Comparison of ENCODE assay signal across 20 mouse cellular contexts in the genomic region with DNA sequence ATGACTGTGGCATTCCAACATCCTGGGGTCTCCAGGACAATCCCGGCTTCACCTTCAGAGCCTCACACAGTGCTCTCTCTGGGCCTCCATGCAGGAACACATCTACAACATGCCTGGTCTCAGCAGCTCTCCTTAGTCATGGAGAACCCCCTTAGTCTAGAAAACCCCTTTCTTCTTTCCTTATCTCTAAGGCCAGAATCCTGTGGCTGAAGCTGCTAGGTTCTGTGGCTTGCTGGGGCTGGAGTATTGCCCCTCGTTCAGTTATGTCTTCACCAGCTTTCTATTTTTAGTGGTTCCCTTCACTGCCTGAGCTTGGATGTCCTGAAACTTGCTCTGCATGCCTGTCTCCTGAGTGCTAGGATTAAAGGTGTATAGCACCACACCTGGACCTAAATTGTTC. TPM values are rescaled to one million over a fixed set of nuclear protein-coding genes. Genes with fewer than 3 reads are reported as not detected.
DNase-seq lines count a peak whose midpoint lies in the region; ATAC-seq lines count a peak whose summit lies in the region.
"Had no signal": no experiment of that assay in that cellular context is flagged by ENCODE, and none has a peak within 500 bp of the region (broad histone marks: within the 10 kb centered on the region; RNA-seq: fewer than 3 reads in every experiment).

No protein-coding gene starts in this region.

- DNase-seq in heart, adult 18-20 months = no peak
- peak; percentile 18 for DNase-seq in c-Kit-positive CD71-negative TER-119-negative erythroid progenitor cells, embryonic 14.5 days (ENCODE audit: low read depth)
- no peak for DNase-seq in left cerebral cortex, postnatal 25 days (ENCODE audit: low spot score in 2 of 2)
- DNase-seq: B cell, adult 2 months; cerebellum, adult 8-10 months; forebrain, postnatal 0 days; heart, postnatal 4 days; lung, embryonic 14.5 days; lung, postnatal 36 days; spleen, adult 18-20 months; thymus, adult 18-20 months; thymus, postnatal 4 days had no signal

- no peak overlapping the region for H3K4me2 ChIP-seq in heart, embryonic 13.5 days
- peak overlapping the region; percentile 23 for H3K4me2 ChIP-seq in liver, embryonic 12.5 days
- no peak overlapping the region for H3K4me2 ChIP-seq in forebrain, embryonic 13.5 days
- H3K4me2 ChIP-seq: limb, embryonic 12.5 days; lung, embryonic 14.5 days; midbrain, embryonic 13.5 days had no signal

- WGBS in heart, embryonic 13.5 days = 55% methylated on average over 2 of the region's 2 CpGs
- 33% methylated on average over 2 of the region's 2 CpGs for WGBS in liver, embryonic 12.5 days (ENCODE audit: insufficient replicate concordance)
- 99% methylated on average over 2 of the region's 2 CpGs for WGBS in forebrain, embryonic 13.5 days

- no peak overlapping the region for H3K4me3 ChIP-seq in heart, embryonic 13.5 days
- no peak overlapping the region for H3K4me3 ChIP-seq in liver, embryonic 12.5 days
- H3K4me3 ChIP-seq in forebrain, embryonic 13.5 days = no peak overlapping the region
- H3K4me3 ChIP-seq: limb, embryonic 12.5 days; midbrain, embryonic 13.5 days had no signal

- H3K9ac ChIP-seq in heart, embryonic 13.5 days = no peak overlapping the region
- no peak overlapping the region for H3K9ac ChIP-seq in liver, embryonic 12.5 days
- H3K9ac ChIP-seq in forebrain, embryonic 13.5 days = no peak overlapping the region
- H3K9ac ChIP-seq: forebrain, postnatal 0 days; limb, embryonic 12.5 days; lung, embryonic 14.5 days; midbrain, embryonic 13.5 days had no signal

- no peaks in the 10 kb centered on the region for H3K27me3 ChIP-seq in heart, embryonic 13.5 days (replicated peaks)
- H3K27me3 ChIP-seq in liver, embryonic 12.5 days (replicated peaks) = no peaks in the 10 kb centered on the region
- no peaks in the 10 kb centered on the region for H3K27me3 ChIP-seq in forebrain, embryonic 13.5 days
- H3K27me3 ChIP-seq: limb, embryonic 12.5 days; midbrain, embryonic 13.5 days had no signal

- intact Hi-C loops in left cerebral cortex, postnatal 25 days (cut with DNase I) = no loop called here

- H3K36me3 ChIP-seq in heart, embryonic 13.5 days = peaks cover 3% of the 10 kb centered on the region; the same call in 1 of the 2 replicates
- no peaks in the 10 kb centered on the region for H3K36me3 ChIP-seq in liver, embryonic 12.5 days
- no peaks in the 10 kb centered on the region for H3K36me3 ChIP-seq in forebrain, embryonic 13.5 days (ENCODE audit: poor library complexity, severe bottlenecking)
- H3K36me3 ChIP-seq: midbrain, embryonic 13.5 days had no signal

- H3K4me1 ChIP-seq in heart, embryonic 13.5 days = peaks cover 11% of the 10 kb centered on the region
- H3K4me1 ChIP-seq in liver, embryonic 12.5 days = peaks cover 21% of the 10 kb centered on the region
- no peaks in the 10 kb centered on the region for H3K4me1 ChIP-seq in forebrain, embryonic 13.5 days
- H3K4me1 ChIP-seq: limb, embryonic 12.5 days; midbrain, embryonic 13.5 days had no signal

- H3K27ac ChIP-seq in heart, embryonic 13.5 days (replicated peaks) = peak overlapping the region; percentile 38; the same call in 1 of the 2 replicates
- H3K27ac ChIP-seq in liver, embryonic 12.5 days = peak overlapping the region; percentile 38
- no peak overlapping the region for H3K27ac ChIP-seq in forebrain, embryonic 13.5 days
- H3K27ac ChIP-seq: limb, embryonic 12.5 days; midbrain, embryonic 13.5 days had no signal

- H3K9me3 ChIP-seq in heart, embryonic 13.5 days = no peaks in the 10 kb centered on the region
- no peaks in the 10 kb centered on the region for H3K9me3 ChIP-seq in liver, embryonic 12.5 days (replicated peaks)
- 0 out of 2 replicates have a peak, but pooled peaks cover 3% of the 10 kb centered on the region for H3K9me3 ChIP-seq in forebrain, embryonic 13.5 days (replicated peaks)
- H3K9me3 ChIP-seq: limb, embryonic 12.5 days had no signal

- no peak for ATAC-seq in heart, embryonic 13.5 days (ENCODE audit: extremely low read depth, insufficient number of reproducible peaks, low FRiP score, low TSS enrichment)
- peak; percentile 81 for ATAC-seq in liver, embryonic 12.5 days
- peak; percentile 93 for ATAC-seq in megakaryocyte-erythroid progenitor cell, adult 5-6 weeks (replicated peaks; ENCODE audit: low FRiP score, low TSS enrichment, poor library complexity, severe bottlenecking)
- ATAC-seq in forebrain, embryonic 13.5 days = no peak
- ATAC-seq: forebrain, postnatal 0 days; hindbrain, embryonic 16.5 days; intestine, postnatal 0 days; midbrain, embryonic 13.5 days had no signal

RNA-seq across cellular contexts. Expression of gene Ptpn13, which starts 56.2 kb away (rescaled TPM):
- 5.8 and 6.9 TPM in 2 replicates for polyA plus RNA-seq in heart, embryonic 13.5 days (2015; fragmentation: Nextera tagmentation; extraction: Ambion mirVana)
- total RNA-seq in heart, adult 18-20 months (2021) = 1 to 10 TPM; 4.8 to 6.2 TPM
- polyA plus RNA-seq in liver, embryonic 12.5 days (2016; fragmentation: Nextera tagmentation; extraction: Ambion mirVana) = 3.6 and 4.6 TPM in 2 replicates
- total RNA-seq in megakaryocyte-erythroid progenitor cell, adult 5-6 weeks (2014; fragmentation: Nextera tagmentation) = 7.4 and 8.7 TPM in 2 replicates
- total RNA-seq in megakaryocyte-erythroid progenitor cell, adult 5-6 weeks (2017) = 4.0 and 7.9 TPM in 2 replicates
- total RNA-seq in left cerebral cortex, postnatal 25 days (2021) = 10 to 100 TPM in 1 of 2 experiments, 1 to 10 TPM in 1; 9.3 to 10.5 TPM
- 4.9 and 5.2 TPM in 2 replicates for polyA plus RNA-seq in forebrain, embryonic 13.5 days (2015; fragmentation: Nextera tagmentation; extraction: Ambion mirVana)

Comparison
In these comparisons a context has a peak if more than half of its experiments do, and no peak if none do; other contexts are left out.
1. ATAC-seq: peak in liver, embryonic 12.5 days (single experiment) and megakaryocyte-erythroid progenitor cell, adult 5-6 weeks (single experiment); none in heart, embryonic 13.5 days (single experiment) and forebrain, embryonic 13.5 days (single experiment).